Mouse (Mus musculus) stomach, postnatal 0 days (tissue): ENCODE results near the gene Lrfn3. TPM values are rescaled to one million over a fixed set of nuclear protein-coding genes. Genes with fewer than 3 reads are reported as not detected.

Experiments
- ATAC-seq: fragments of 200-750 bp; cut with Nextera tagmentation; 2 replicates; pipeline ENCODE4 v1.8.0; 2017; ENCODE audit not compliant: low FRiP score, low TSS enrichment
- DNase-seq: peaks from one replicate; pipeline ENCODE4 v3.0.0-alpha.2; 2016; ENCODE audit warnings: low spot score
- H3K27ac ChIP-seq: fragments of 300-500 bp; sonication (generic); replicated peaks from 2 replicates; pipeline ENCODE4 v1.5.1; 2014; ENCODE audit warnings: mild to moderate bottlenecking, control low read depth
- H3K27me3 ChIP-seq: fragments of 300-500 bp; sonication (generic); 2 replicates; pipeline ENCODE4 v1.6.1; 2014; ENCODE audit warnings: low read length; ENCODE audit not compliant: control insufficient read depth, insufficient read depth
- H3K36me3 ChIP-seq: fragments of 300-500 bp; sonication (generic); 2 replicates; pipeline ENCODE4 v1.6.1; 2014; ENCODE audit warnings: low read length, mixed read lengths; ENCODE audit not compliant: control insufficient read depth, insufficient read depth
- H3K4me1 ChIP-seq: fragments of 300-500 bp; sonication (generic); replicated peaks from 2 replicates; pipeline ENCODE4 v1.6.1; 2014; ENCODE audit warnings: antibody characterized with exemption; ENCODE audit not compliant: control insufficient read depth, insufficient read depth
- H3K4me2 ChIP-seq: fragments of 300-500 bp; sonication (generic); replicated peaks from 2 replicates; pipeline ENCODE4 v1.6.1; 2014; ENCODE audit warnings: low read depth, mild to moderate bottlenecking, control low read depth, moderate library complexity
- H3K4me3 ChIP-seq: fragments of 300-500 bp; sonication (generic); 2 replicates; pipeline ENCODE4 v1.5.1; 2014; ENCODE audit warnings: low read depth, low read length, control low read depth
- H3K9ac ChIP-seq: fragments of 300-500 bp; sonication (generic); 2 replicates; pipeline ENCODE4 v1.6.1; 2014; ENCODE audit warnings: mild to moderate bottlenecking, low read length, control low read depth, mixed read lengths
- H3K9me3 ChIP-seq: fragments of 300-500 bp; sonication (generic); 2 replicates; pipeline ENCODE4 v1.6.1; 2016; ENCODE audit warnings: low read length; ENCODE audit not compliant: control insufficient read depth
- CTCF ChIP-seq: IDR thresholded peaks from 2 replicates; pipeline ENCODE4 v1.5.1; 2016; ENCODE audit warnings: antibody characterized with exemption, low read depth, mild to moderate bottlenecking, moderate library complexity
- EP300 ChIP-seq: optimal IDR thresholded peaks from 2 replicates; pipeline ENCODE3; 2016; ENCODE audit warnings: antibody characterized with exemption
- WGBS: fragments of 180-500 bp; shearing (Covaris S2); extraction: QIAGEN DNeasy Blood & Tissue Kit; methylation state at CpG from one replicate; pipeline ENCODE4 v1.1.7; 2014; 5-methylcytosine and 5-hydroxymethylcytosine counted together
- polyA plus RNA-seq: library from polyadenylated mRNA; unstranded; fragments of >200 nt; fragmentation: Nextera tagmentation; extraction: Ambion mirVana; gene quantifications from 2 replicates; pipeline ENCODE4 v1.2.1, GENCODE M21; 2015

The Lrfn3 gene
- polyA plus RNA-seq, 1 experiment from 2014 or later, result 3.3 TPM

- 70% methylated on average over 3 of the region's 3 CpGs for WGBS
- H3K4me2 ChIP-seq, result peak within 1 kb of the TSS; percentile 87
- no peak for ATAC-seq
- no peaks in the 10 kb centered on the region for H3K36me3 ChIP-seq
- TF ChIP-seq CTCF (no peak), EP300 (no peak)
- peak within 1 kb of the TSS; percentile 56; the same call in 1 of the 2 replicates for H3K9ac ChIP-seq
- no peaks in the 10 kb centered on the region for H3K9me3 ChIP-seq
- no peak for DNase-seq
- no peaks in the 10 kb centered on the region; the same call in 1 of the 2 replicates for H3K4me1 ChIP-seq
- peak within 1 kb of the TSS; percentile 82 for H3K27ac ChIP-seq
- no peaks in the 10 kb centered on the region for H3K27me3 ChIP-seq
- peak within 1 kb of the TSS; percentile 62; the same call in 1 of the 2 replicates for H3K4me3 ChIP-seq
Measured at GRCm38 (mm10) chr7:30323795-30324194, 38.8 kb downstream of the Lrfn3 start, which contains the start of gene Sdhaf1. Gene Sdhaf1 (minus strand): TSS chr7:30323895.

GRCm38 (mm10) chr7:30322865-30323264 is 39.7 kb downstream of the Lrfn3 start:
- Histone ChIP-seq H3K4me3 (peak overlapping the region; percentile 62; the same call in 1 of the 2 replicates), H3K4me1 (no peaks in the 10 kb centered on the region; the same call in 1 of the 2 replicates), H3K4me2 (peak overlapping the region; percentile 87), H3K9ac (peak overlapping the region; percentile 56; the same call in 1 of the 2 replicates), H3K27ac (peak overlapping the region; percentile 82), H3K36me3 (no peaks in the 10 kb centered on the region), H3K27me3 (no peaks in the 10 kb centered on the region), H3K9me3 (no peaks in the 10 kb centered on the region)
- DNase-seq, result peak; percentile 43
- no peak for TF ChIP-seq EP300
- no peak for TF ChIP-seq CTCF
- WGBS, result 18% methylated on average over 6 of the region's 6 CpGs
- ATAC-seq, result peak; percentile 53; the same call in 1 of the 2 replicates

DNA sequence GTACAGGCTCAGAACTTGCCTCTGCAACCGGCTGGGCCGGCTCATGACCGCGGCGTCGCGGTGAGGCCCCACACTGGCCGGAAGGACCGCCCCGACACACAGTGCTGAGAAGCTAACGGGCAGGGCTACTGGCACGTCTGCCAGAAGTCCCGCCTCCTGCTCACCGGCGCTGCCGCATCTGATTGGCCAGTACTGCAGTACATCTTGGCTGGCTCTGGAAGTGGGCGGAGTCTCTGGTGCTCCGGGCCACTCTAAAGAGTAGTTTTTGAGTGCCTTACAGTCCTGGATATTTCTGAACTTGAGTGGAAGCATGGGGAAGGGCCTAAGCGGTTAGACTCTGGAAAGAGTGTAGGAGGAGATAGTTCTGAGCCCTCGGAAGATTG is 40.3 kb downstream of the Lrfn3 start:
- H3K4me3 ChIP-seq, result peak overlapping the region; percentile 62
- under 1% methylated on average over 20 of the region's 20 CpGs for WGBS
- H3K27me3 ChIP-seq, result no peaks in the 10 kb centered on the region
- H3K9ac ChIP-seq, result peak overlapping the region; percentile 92
- ATAC-seq, result peak; percentile 98
- peak overlapping the region; percentile 87 for H3K4me2 ChIP-seq
- peak overlapping the region; percentile 94 for H3K27ac ChIP-seq
- no peaks in the 10 kb centered on the region for H3K36me3 ChIP-seq
- TF ChIP-seq EP300 (no peak), CTCF (no peak)
- peak; percentile 98 for DNase-seq
- no peaks in the 10 kb centered on the region; the same call in 1 of the 2 replicates for H3K4me1 ChIP-seq
- H3K9me3 ChIP-seq, result no peaks in the 10 kb centered on the region

DNA sequence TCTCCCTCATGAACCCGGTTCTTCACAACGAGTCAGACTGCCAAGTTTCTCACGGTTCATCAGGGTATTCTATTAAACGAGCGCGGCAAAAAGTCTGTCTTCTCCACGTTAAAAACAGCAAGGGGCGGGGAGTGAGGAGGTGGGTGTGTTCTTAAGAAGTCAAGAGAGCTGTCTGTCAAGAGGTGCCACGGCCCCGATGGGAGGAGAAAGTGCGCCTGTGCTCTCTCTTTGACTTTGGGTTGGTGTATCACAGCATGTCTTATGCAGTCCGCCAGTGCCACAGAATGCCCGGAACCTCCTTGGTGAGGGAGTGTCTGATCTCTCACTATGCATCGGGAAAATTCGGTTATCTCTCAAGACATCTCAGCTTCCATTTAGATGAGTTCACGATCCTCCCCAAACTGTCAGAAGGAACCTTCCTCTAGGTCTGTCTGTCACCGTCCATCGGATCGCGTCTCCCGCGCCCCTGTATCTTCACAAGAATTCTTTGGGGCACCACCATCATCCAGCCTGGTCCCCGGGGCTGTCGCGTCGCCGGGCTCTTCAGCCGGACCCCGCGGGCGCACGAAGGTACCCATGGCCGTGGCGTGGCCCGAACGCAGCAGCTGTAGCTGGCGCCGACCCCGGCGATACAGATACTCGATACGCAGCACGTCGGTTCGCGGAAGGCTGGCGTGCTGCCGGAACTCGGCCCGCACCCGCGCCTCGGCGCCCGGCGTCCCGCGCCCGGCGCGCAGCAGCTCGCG is 40.9 kb downstream of the Lrfn3 start, which contains the start of gene E130208F15Rik:
Gene E130208F15Rik, plus strand, starts transcription at position 202 of the 746 bp plus-strand sequence.
- peak within 1 kb of the TSS; percentile 92 for H3K9ac ChIP-seq
- H3K27me3 ChIP-seq, result no peaks in the 10 kb centered on the region
- DNase-seq (peak; percentile 73), ATAC-seq (peak; percentile 55)
- no peaks in the 10 kb centered on the region for H3K9me3 ChIP-seq
- H3K27ac ChIP-seq, result peak within 1 kb of the TSS; percentile 94
- peak within 1 kb of the TSS; percentile 87 for H3K4me2 ChIP-seq
- H3K4me3 ChIP-seq, result peak within 1 kb of the TSS; percentile 62
- WGBS, result under 1% methylated on average over 57 of the region's 63 CpGs
- TF ChIP-seq CTCF (no peak), EP300 (no peak)
- H3K4me1 ChIP-seq, result no peaks in the 10 kb centered on the region; the same call in 1 of the 2 replicates
- H3K36me3 ChIP-seq, result no peaks in the 10 kb centered on the region

- no peak overlapping the region for H3K27ac ChIP-seq
- TF ChIP-seq EP300 (no peak), CTCF (no peak)
- DNase-seq (no peak), ATAC-seq (no peak)
- H3K9me3 ChIP-seq, result no peaks in the 10 kb centered on the region
- no peaks in the 10 kb centered on the region; the same call in 1 of the 2 replicates for H3K4me1 ChIP-seq
- no peak overlapping the region for H3K9ac ChIP-seq
- H3K36me3 ChIP-seq, result no peaks in the 10 kb centered on the region
- no peak overlapping the region for H3K4me3 ChIP-seq
- no peaks in the 10 kb centered on the region for H3K27me3 ChIP-seq
- peak overlapping the region; percentile 87 for H3K4me2 ChIP-seq
- WGBS, result 79% methylated on average over 2 of the region's 2 CpGs
Measured at GRCm38 (mm10) chr7:30320946-30321345, 41.6 kb downstream of the Lrfn3 start.

- TF ChIP-seq EP300, result no peak
- no peak for TF ChIP-seq CTCF
- no peaks in the 10 kb centered on the region for H3K27me3 ChIP-seq
- H3K4me3 ChIP-seq, result no peak overlapping the region
- 91% methylated on average over 3 of the region's 3 CpGs for WGBS
- no peaks in the 10 kb centered on the region for H3K36me3 ChIP-seq
- DNase-seq (no peak), ATAC-seq (no peak)
- no peaks in the 10 kb centered on the region for H3K9me3 ChIP-seq
- H3K4me2 ChIP-seq, result no peak overlapping the region
- no peak overlapping the region for H3K27ac ChIP-seq
- no peaks in the 10 kb centered on the region; the same call in 1 of the 2 replicates for H3K4me1 ChIP-seq
- H3K9ac ChIP-seq, result no peak overlapping the region
Measured at GRCm38 (mm10) chr7:30318142-30318541, 44.4 kb downstream of the Lrfn3 start.
